Comparison of ENCODE assay signal across 12 mouse cellular contexts in the genomic region with DNA sequence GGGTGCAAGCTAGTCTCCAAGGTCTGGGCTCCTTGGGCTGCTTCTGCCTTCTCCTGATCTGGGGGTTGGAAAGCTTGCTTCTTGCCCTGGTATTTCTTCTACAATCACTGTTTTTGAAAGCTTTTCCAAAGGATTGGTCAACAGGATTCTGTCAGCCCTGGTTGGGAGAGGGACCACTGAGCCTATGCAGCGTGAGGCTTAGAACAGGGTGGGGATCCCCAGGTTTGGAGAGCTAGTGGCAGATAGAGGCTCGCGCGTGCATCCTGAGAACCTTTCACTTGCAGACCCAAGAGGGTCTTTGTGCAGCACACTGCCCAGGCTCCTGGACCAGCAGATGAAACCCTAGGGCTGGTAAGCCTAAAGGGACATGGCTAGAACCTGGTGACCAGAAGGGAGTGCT. TPM values are rescaled to one million over a fixed set of nuclear protein-coding genes. Genes with fewer than 3 reads are reported as not detected.
DNase-seq lines count a peak whose midpoint lies in the region; ATAC-seq and TF ChIP-seq lines count a peak whose summit lies in the region.
"Had no signal": no experiment of that assay in that cellular context is flagged by ENCODE, and none has a peak within 500 bp of the region (broad histone marks: within the 10 kb centered on the region; RNA-seq: fewer than 3 reads in every experiment).

No protein-coding gene starts in this region.

- H3K4me2 ChIP-seq in embryonic facial prominence, embryonic 11.5 days (ENCODE audit: low read depth, low read length), result peak overlapping the region; percentile 88
- peak overlapping the region; percentile 74 for H3K4me2 ChIP-seq in hindbrain, embryonic 13.5 days
- H3K4me2 ChIP-seq in midbrain, embryonic 13.5 days (replicated peaks), result peak overlapping the region; percentile 73
- H3K4me2 ChIP-seq: liver, embryonic 15.5 days had no signal

- H3K9ac ChIP-seq in embryonic facial prominence, embryonic 11.5 days (replicated peaks; ENCODE audit: low read length), result no peak overlapping the region; the same call in 1 of the 2 replicates
- 0 out of 2 replicates have a peak overlapping the region, but pooled peaks have one; percentile 72 for H3K9ac ChIP-seq in hindbrain, embryonic 13.5 days
- 0 out of 2 replicates have a peak overlapping the region, but pooled peaks have one; percentile 63 for H3K9ac ChIP-seq in midbrain, embryonic 13.5 days (replicated peaks)
- H3K9ac ChIP-seq: liver, embryonic 15.5 days had no signal

- H3K4me1 ChIP-seq in E14TG2a.4 (replicated peaks; ENCODE audit: low read depth, low read length), result peaks cover 28% of the 10 kb centered on the region
- H3K4me1 ChIP-seq in embryonic facial prominence, embryonic 11.5 days (ENCODE audit: control insufficient read depth, insufficient read depth, low read length), result 0 out of 2 replicates have a peak, but pooled peaks cover 4% of the 10 kb centered on the region
- H3K4me1 ChIP-seq in hindbrain, embryonic 13.5 days (replicated peaks), result peaks cover 36% of the 10 kb centered on the region
- peaks cover 32% of the 10 kb centered on the region for H3K4me1 ChIP-seq in midbrain, embryonic 13.5 days (replicated peaks)
- H3K4me1 ChIP-seq: liver, embryonic 15.5 days had no signal

- no peak for DNase-seq in embryonic facial prominence, embryonic 11.5 days (ENCODE audit: low spot score)
- no peak for DNase-seq in left cerebral cortex, adult 8-10 months (ENCODE audit: low spot score in 2 of 2)
- DNase-seq in thymus, postnatal 14 days, result no peak
- DNase-seq in Muller cell, postnatal 12 days (ENCODE audit: inconsistent ontology term), result no peak
- DNase-seq: gastrocnemius, adult 2 months; kidney, adult 18-20 months had no signal

- peaks cover 94% of the 10 kb centered on the region for H3K27me3 ChIP-seq in E14TG2a.4 (ENCODE audit: insufficient read depth, low read length)
- peaks cover 5% of the 10 kb centered on the region; the same call in 1 of the 2 replicates for H3K27me3 ChIP-seq in embryonic facial prominence, embryonic 11.5 days (ENCODE audit: control insufficient read depth, insufficient read depth, low read length)
- peaks cover 91% of the 10 kb centered on the region for H3K27me3 ChIP-seq in hindbrain, embryonic 13.5 days
- peaks cover 71% of the 10 kb centered on the region for H3K27me3 ChIP-seq in midbrain, embryonic 13.5 days
- H3K27me3 ChIP-seq: CH12.LX had no signal

- H3K36me3 ChIP-seq in E14TG2a.4 (ENCODE audit: insufficient read depth, low read length), result no peaks in the 10 kb centered on the region
- H3K36me3 ChIP-seq in embryonic facial prominence, embryonic 11.5 days (replicated peaks; ENCODE audit: control insufficient read depth, insufficient read depth, low read depth, low read length), result no peaks in the 10 kb centered on the region
- H3K36me3 ChIP-seq in hindbrain, embryonic 13.5 days, result no peaks in the 10 kb centered on the region
- no peaks in the 10 kb centered on the region for H3K36me3 ChIP-seq in midbrain, embryonic 13.5 days
- H3K36me3 ChIP-seq: heart, embryonic 15.5 days; liver, embryonic 15.5 days had no signal

- no peak for TF ChIP-seq CTCF in E14TG2a.4 (conservative IDR thresholded peaks at IDR 0.05; ENCODE audit: low read length)

- H3K4me3 ChIP-seq in E14TG2a.4 (replicated peaks; ENCODE audit: low read length), result peak overlapping the region; percentile 86
- 0 out of 2 replicates have a peak overlapping the region, but pooled peaks have one; percentile 68 for H3K4me3 ChIP-seq in embryonic facial prominence, embryonic 11.5 days (ENCODE audit: low read depth, low read length)
- H3K4me3 ChIP-seq in hindbrain, embryonic 13.5 days, result no peak overlapping the region; the same call in 1 of the 2 replicates
- no peak overlapping the region for H3K4me3 ChIP-seq in midbrain, embryonic 13.5 days (replicated peaks)
- H3K4me3 ChIP-seq: liver, embryonic 15.5 days had no signal

- H3K9me3 ChIP-seq in E14TG2a.4 (ENCODE audit: low read length), result peaks cover 7% of the 10 kb centered on the region
- no peaks in the 10 kb centered on the region for H3K9me3 ChIP-seq in embryonic facial prominence, embryonic 11.5 days (replicated peaks; ENCODE audit: control insufficient read depth, low read length)
- no peaks in the 10 kb centered on the region for H3K9me3 ChIP-seq in hindbrain, embryonic 13.5 days
- H3K9me3 ChIP-seq in midbrain, embryonic 13.5 days, result no peaks in the 10 kb centered on the region; the same call in 1 of the 2 replicates
- H3K9me3 ChIP-seq: heart, embryonic 15.5 days; liver, embryonic 15.5 days had no signal

- 16% methylated on average over 4 of the region's 4 CpGs for WGBS in embryonic facial prominence, embryonic 11.5 days
- 15% methylated on average over 4 of the region's 4 CpGs for WGBS in hindbrain, embryonic 13.5 days
- WGBS in midbrain, embryonic 13.5 days, result 8% methylated on average over 4 of the region's 4 CpGs

- no peak for ATAC-seq in embryonic facial prominence, embryonic 11.5 days (replicated peaks; ENCODE audit: insufficient number of reproducible peaks, low FRiP score, low TSS enrichment, low read depth)
- no peak for ATAC-seq in hindbrain, embryonic 13.5 days (ENCODE audit: low FRiP score)
- no peak for ATAC-seq in midbrain, embryonic 13.5 days

- H3K27ac ChIP-seq in embryonic facial prominence, embryonic 11.5 days (replicated peaks; ENCODE audit: low read depth, low read length), result no peak overlapping the region
- no peak overlapping the region for H3K27ac ChIP-seq in hindbrain, embryonic 13.5 days
- no peak overlapping the region for H3K27ac ChIP-seq in midbrain, embryonic 13.5 days
- H3K27ac ChIP-seq: gastrocnemius, adult 2 months; heart, embryonic 15.5 days; liver, embryonic 15.5 days had no signal

RNA-seq across cellular contexts. Expression of a gene that starts 1.0 kb away (rescaled TPM):
- 30.9 and 31.0 TPM in 2 replicates for polyA plus RNA-seq in embryonic facial prominence, embryonic 11.5 days (2014; fragmentation: Nextera tagmentation; extraction: Ambion mirVana)
- 11.1 and 11.8 TPM in 2 replicates for polyA plus RNA-seq in hindbrain, embryonic 13.5 days (2015; fragmentation: Nextera tagmentation; extraction: Ambion mirVana)
- polyA plus RNA-seq in midbrain, embryonic 13.5 days (2015; fragmentation: Nextera tagmentation; extraction: Ambion mirVana), result 10.1 and 11.2 TPM in 2 replicates
- 1 to 10 TPM; 5.6 to 6.3 (median 6.2) TPM for total RNA-seq in left cerebral cortex, adult 8-10 months (2022)
- total RNA-seq: CH12.LX had no signal

Comparison
In these comparisons a context has a peak if more than half of its experiments do, and no peak if none do; other contexts are left out.
1. H3K4me3 ChIP-seq: peak in E14TG2a.4 (single experiment) and embryonic facial prominence, embryonic 11.5 days (single experiment); none in hindbrain, embryonic 13.5 days (single experiment) and midbrain, embryonic 13.5 days (single experiment).
2. Peak in every context shown above with its lines, with median percentiles within 50 percentile points of each other: H3K4me2 ChIP-seq.